ENCODE assay signal across 8 mouse cellular contexts in genomic region chr9:75435918-75436317, GRCm38 (mm10). TPM values are rescaled to one million over a fixed set of nuclear protein-coding genes. Genes with fewer than 3 reads are reported as not detected.
DNase-seq lines count a peak whose midpoint lies in the region; ATAC-seq lines count a peak whose summit lies in the region.

No protein-coding gene starts in this region.

- DNase-seq in cerebellum, adult 11 months: no peak
- DNase-seq in gastrocnemius, postnatal 10 days: peak; percentile 71
- DNase-seq in left cerebral cortex, postnatal 25 days (ENCODE audit: low spot score in 2 of 2): peak; percentile 29 to 64
- DNase-seq in right cerebral cortex, postnatal 36 days (ENCODE audit: low spot score in 2 of 2): peak; percentile 23 to 44

- peak; percentile 53; the same call in 1 of the 2 replicates for ATAC-seq in cerebellum, adult (ENCODE audit: insufficient number of reproducible peaks, low FRiP score, low TSS enrichment)
- peak; percentile 61 for ATAC-seq in common myeloid progenitor, adult 5-6 weeks (replicated peaks; ENCODE audit: low read depth, poor library complexity, severe bottlenecking)
- peak; percentile 30 for ATAC-seq in inflammation-experienced regulatory T-cells, adult 6 months
- 0 out of 2 replicates have a peak, but pooled peaks have one; percentile 24 for ATAC-seq in megakaryocyte-erythroid progenitor cell, adult 5-6 weeks (replicated peaks; ENCODE audit: low FRiP score, low TSS enrichment, poor library complexity, severe bottlenecking)

- intact Hi-C loops in left cerebral cortex, postnatal 25 days (cut with DNase I): loop anchor here (2.0 to 5.0 kb wide), 3 partner anchors 75 to 394 kb away; no protein-coding TSS in a partner anchor

RNA-seq across cellular contexts. Expression of gene Leo1, which starts 5.4 kb away (rescaled TPM):
- 52.9 and 59.2 TPM in 2 replicates for total RNA-seq in common myeloid progenitor, adult 5-6 weeks (2017)
- 10 to 100 TPM; 23.7 to 25.6 TPM for total RNA-seq in gastrocnemius, postnatal 10 days (2021)
- polyA plus RNA-seq in inflammation-experienced regulatory T-cells, adult 6 months (2017; shearing (Covaris generic)): 10 to 100 TPM; 29.1 to 46.7 (median 39.9) TPM
- 10 to 100 TPM; 25.5 to 29.1 TPM for total RNA-seq in left cerebral cortex, postnatal 25 days (2021)
- 36.6 and 37.5 TPM in 2 replicates for total RNA-seq in megakaryocyte-erythroid progenitor cell, adult 5-6 weeks (2014; fragmentation: Nextera tagmentation)
- total RNA-seq in megakaryocyte-erythroid progenitor cell, adult 5-6 weeks (2017): 76.8 and 84.1 TPM in 2 replicates

RNA-seq across cellular contexts. Expression of gene Mapk6, which starts 26.1 kb away (rescaled TPM):
- total RNA-seq in common myeloid progenitor, adult 5-6 weeks (2017): 55.3 and 76.2 TPM in 2 replicates
- total RNA-seq in gastrocnemius, postnatal 10 days (2021): 10 to 100 TPM; 36.7 to 44.2 TPM
- polyA plus RNA-seq in inflammation-experienced regulatory T-cells, adult 6 months (2017; shearing (Covaris generic)): 10 to 100 TPM; 34.8 to 50.4 (median 39.5) TPM
- 10 to 100 TPM; 73.1 to 74.8 TPM for total RNA-seq in left cerebral cortex, postnatal 25 days (2021)
- total RNA-seq in megakaryocyte-erythroid progenitor cell, adult 5-6 weeks (2014; fragmentation: Nextera tagmentation): 28.6 and 30.0 TPM in 2 replicates
- total RNA-seq in megakaryocyte-erythroid progenitor cell, adult 5-6 weeks (2017): 37.8 and 38.0 TPM in 2 replicates
